Mouse (Mus musculus): ENCODE measurements around the gene Capn2. TPM values are rescaled to one million over a fixed set of nuclear protein-coding genes. Genes with fewer than 3 reads are reported as not detected.

Capn2 gene
- polyA plus RNA-seq, 1 experiment from 2014 or later, result 119 TPM

GRCm38 (mm10) chr1:182550761-182551160 lies 33.4 kb upstream of the Capn2 start:
- 77% methylated on average over 8 of the region's 8 CpGs for WGBS
- ATAC-seq (ENCODE audit: insufficient number of reproducible peaks, low FRiP score), result no peak
- Histone ChIP-seq H3K4me1 (replicated peaks) (0 out of 2 replicates have a peak, but pooled peaks cover 5% of the 10 kb centered on the region), H3K9me3 (replicated peaks) (peaks cover 9% of the 10 kb centered on the region; the same call in 1 of the 2 replicates), H3K9ac (no peak overlapping the region), H3K36me3 (no peaks in the 10 kb centered on the region), H3K27ac (ENCODE audit: poor library complexity, severe bottlenecking) (no peak overlapping the region), H3K4me3 (no peak overlapping the region), H3K27me3 (replicated peaks) (no peaks in the 10 kb centered on the region), H3K4me2 (no peak overlapping the region)

GRCm38 (mm10) chr1:182543906-182544305 lies 26.5 kb upstream of the Capn2 start:
- Histone ChIP-seq H3K4me1 (replicated peaks) (0 out of 2 replicates have a peak, but pooled peaks cover 9% of the 10 kb centered on the region), H3K9ac (no peak overlapping the region), H3K27me3 (replicated peaks) (no peaks in the 10 kb centered on the region), H3K27ac (ENCODE audit: poor library complexity, severe bottlenecking) (no peak overlapping the region), H3K4me3 (no peak overlapping the region), H3K9me3 (replicated peaks) (peaks cover 9% of the 10 kb centered on the region; the same call in 1 of the 2 replicates), H3K4me2 (no peak overlapping the region), H3K36me3 (no peaks in the 10 kb centered on the region)
- 60% methylated on average over 1 of the region's 1 CpGs for WGBS
- ATAC-seq (ENCODE audit: insufficient number of reproducible peaks, low FRiP score), result no peak

GRCm38 (mm10) chr1:182543136-182543535 lies 25.7 kb upstream of the Capn2 start:
- WGBS, result 72% methylated on average over 8 of the region's 8 CpGs
- Histone ChIP-seq H3K27ac (ENCODE audit: poor library complexity, severe bottlenecking) (no peak overlapping the region), H3K4me2 (no peak overlapping the region), H3K4me1 (replicated peaks) (0 out of 2 replicates have a peak, but pooled peaks cover 10% of the 10 kb centered on the region), H3K9ac (no peak overlapping the region), H3K36me3 (no peaks in the 10 kb centered on the region), H3K4me3 (no peak overlapping the region), H3K9me3 (replicated peaks) (peaks cover 9% of the 10 kb centered on the region; the same call in 1 of the 2 replicates), H3K27me3 (replicated peaks) (no peaks in the 10 kb centered on the region)
- no peak for ATAC-seq (ENCODE audit: insufficient number of reproducible peaks, low FRiP score)

GRCm38 (mm10) chr1:182542110-182542509 lies 24.7 kb upstream of the Capn2 start:
- 64% methylated on average over 5 of the region's 5 CpGs for WGBS
- H3K9me3 ChIP-seq (replicated peaks), result peaks cover 9% of the 10 kb centered on the region; the same call in 1 of the 2 replicates

GRCm38 (mm10) chr1:182539023-182539940 lies 21.9 kb upstream of the Capn2 start:
- H3K9ac ChIP-seq, result peak overlapping the region; percentile 62
- 19% methylated on average over 9 of the region's 9 CpGs for WGBS
- H3K36me3 ChIP-seq, result no peaks in the 10 kb centered on the region
- no peaks in the 10 kb centered on the region for H3K27me3 ChIP-seq (replicated peaks)
- ATAC-seq (ENCODE audit: insufficient number of reproducible peaks, low FRiP score), result 0 out of 2 replicates have a peak, but pooled peaks have one; percentile 39
- H3K27ac ChIP-seq (ENCODE audit: poor library complexity, severe bottlenecking), result no peak overlapping the region
- H3K9me3 ChIP-seq (replicated peaks), result 0 out of 2 replicates have a peak, but pooled peaks cover 4% of the 10 kb centered on the region
- peak overlapping the region; percentile 42 for H3K4me3 ChIP-seq
- H3K4me1 ChIP-seq (replicated peaks), result 0 out of 2 replicates have a peak, but pooled peaks cover 10% of the 10 kb centered on the region
- peak overlapping the region; percentile 66 for H3K4me2 ChIP-seq

More at GRCm38 (mm10) chr1:182542110-182542509, 24.7 kb upstream of the Capn2 start:
- Histone ChIP-seq H3K9ac (no peak overlapping the region), H3K4me2 (no peak overlapping the region), H3K4me1 (replicated peaks) (0 out of 2 replicates have a peak, but pooled peaks cover 10% of the 10 kb centered on the region), H3K36me3 (no peaks in the 10 kb centered on the region), H3K27me3 (replicated peaks) (no peaks in the 10 kb centered on the region), H3K4me3 (no peak overlapping the region), H3K27ac (ENCODE audit: poor library complexity, severe bottlenecking) (no peak overlapping the region)
- no peak for ATAC-seq (ENCODE audit: insufficient number of reproducible peaks, low FRiP score)

- no peaks in the 10 kb centered on the region for H3K36me3 ChIP-seq
- H3K9ac ChIP-seq, result no peak overlapping the region
- H3K9me3 ChIP-seq (replicated peaks), result peaks cover 7% of the 10 kb centered on the region; the same call in 1 of the 2 replicates
- no peak overlapping the region for H3K4me2 ChIP-seq
- H3K4me1 ChIP-seq (replicated peaks), result 0 out of 2 replicates have a peak, but pooled peaks cover 3% of the 10 kb centered on the region
- H3K27ac ChIP-seq (ENCODE audit: poor library complexity, severe bottlenecking), result no peak overlapping the region
- 78% methylated on average over 3 of the region's 3 CpGs for WGBS
- ATAC-seq (ENCODE audit: insufficient number of reproducible peaks, low FRiP score), result no peak
- no peak overlapping the region for H3K4me3 ChIP-seq
- H3K27me3 ChIP-seq (replicated peaks), result no peaks in the 10 kb centered on the region
Measured at GRCm38 (mm10) chr1:182535080-182535481, 17.7 kb upstream of the Capn2 start.

GRCm38 (mm10) chr1:182533583-182533982 lies 16.2 kb upstream of the Capn2 start:
- H3K36me3 ChIP-seq, result no peaks in the 10 kb centered on the region
- H3K27me3 ChIP-seq (replicated peaks), result no peaks in the 10 kb centered on the region
- H3K9ac ChIP-seq, result no peak overlapping the region
- H3K27ac ChIP-seq (ENCODE audit: poor library complexity, severe bottlenecking), result no peak overlapping the region
- no peak for ATAC-seq (ENCODE audit: insufficient number of reproducible peaks, low FRiP score)
- peaks cover 7% of the 10 kb centered on the region; the same call in 1 of the 2 replicates for H3K9me3 ChIP-seq (replicated peaks)
- H3K4me1 ChIP-seq (replicated peaks), result peaks cover 2% of the 10 kb centered on the region
- H3K4me3 ChIP-seq, result no peak overlapping the region
- 61% methylated on average over 3 of the region's 3 CpGs for WGBS
- H3K4me2 ChIP-seq, result no peak overlapping the region

- H3K4me3 ChIP-seq, result no peak overlapping the region
- H3K36me3 ChIP-seq, result no peaks in the 10 kb centered on the region
- WGBS, result 11% methylated on average over 19 of the region's 19 CpGs
- H3K27me3 ChIP-seq (replicated peaks), result no peaks in the 10 kb centered on the region
- H3K9me3 ChIP-seq (replicated peaks), result peaks cover 2% of the 10 kb centered on the region; the same call in 1 of the 2 replicates
- H3K27ac ChIP-seq (ENCODE audit: poor library complexity, severe bottlenecking), result no peak overlapping the region
- H3K4me1 ChIP-seq (replicated peaks), result peaks cover 19% of the 10 kb centered on the region
- ATAC-seq (ENCODE audit: insufficient number of reproducible peaks, low FRiP score), result peak; percentile 53
- H3K4me2 ChIP-seq, result peak overlapping the region; percentile 56
- peak overlapping the region; percentile 26; the same call in 1 of the 2 replicates for H3K9ac ChIP-seq
Measured at GRCm38 (mm10) chr1:182527921-182528858, 10.8 kb upstream of the Capn2 start.

- Histone ChIP-seq H3K4me3 (no peak overlapping the region), H3K36me3 (no peaks in the 10 kb centered on the region), H3K27me3 (replicated peaks) (no peaks in the 10 kb centered on the region), H3K9ac (peak overlapping the region; percentile 26; the same call in 1 of the 2 replicates), H3K4me1 (replicated peaks) (peaks cover 19% of the 10 kb centered on the region), H3K27ac (ENCODE audit: poor library complexity, severe bottlenecking) (no peak overlapping the region), H3K9me3 (replicated peaks) (no peaks in the 10 kb centered on the region), H3K4me2 (peak overlapping the region; percentile 56)
- no peak for ATAC-seq (ENCODE audit: insufficient number of reproducible peaks, low FRiP score)
- WGBS, result 46% methylated on average over 13 of the region's 13 CpGs
Measured at GRCm38 (mm10) chr1:182527261-182527766, 9.9 kb upstream of the Capn2 start.

- Histone ChIP-seq H3K9me3 (replicated peaks) (no peaks in the 10 kb centered on the region), H3K36me3 (no peaks in the 10 kb centered on the region), H3K4me3 (no peak overlapping the region), H3K4me2 (no peak overlapping the region), H3K27me3 (replicated peaks) (no peaks in the 10 kb centered on the region), H3K9ac (no peak overlapping the region), H3K27ac (ENCODE audit: poor library complexity, severe bottlenecking) (no peak overlapping the region), H3K4me1 (replicated peaks) (peaks cover 33% of the 10 kb centered on the region)
- ATAC-seq (ENCODE audit: insufficient number of reproducible peaks, low FRiP score), result no peak
- WGBS, result 85% methylated on average over 3 of the region's 3 CpGs
Measured at GRCm38 (mm10) chr1:182525601-182526000, 8.2 kb upstream of the Capn2 start.

Data from heart, embryonic 12.5 days (tissue).